Mouse (Mus musculus): ENCODE measurements at regions not wholly inside any gene's neighbourhood (a gene's known extent, or its start where the extent isn't known, plus 50 kb on each side); places are given as distances from the start of the nearest gene placed in this dataset.

- peak; percentile 57 for TF ChIP-seq CTCF (IDR thresholded peaks at IDR 0.05)
- TF ChIP-seq POLR2A (IDR thresholded peaks at IDR 0.05; ENCODE audit: insufficient read depth, low read depth, low read length), result no peak
- no peak for TF ChIP-seq EP300 (IDR thresholded peaks at IDR 0.05; ENCODE audit: insufficient read depth, low read depth, low read length)
These were observed 152.2 kb downstream of the Ibtk start for GRCm38 (mm10) chr9:85596959-85597358.

All from heart, adult 2 months (tissue).